Mouse (Mus musculus) heart, postnatal 14 days (tissue): ENCODE results near the gene Id3. TPM values are rescaled to one million over a fixed set of nuclear protein-coding genes. Genes with fewer than 3 reads are reported as not detected.
"Not testable (repeated sequence)": the region's sequence is repeated elsewhere in the genome, so short reads cannot be mapped to it uniquely, and the experiment has no call there.

Experiments used
- DNase-seq, 2 experiments: peaks; one replicate each; pipeline ENCODE4 v3.0.0; 2021 to 2022
- intact Hi-C: fragments of 180-260 bp; cut with DNase I; formaldehyde crosslinking; loops from one replicate; pipeline ENCODE4 v1.15.1; 2025
- long read RNA-seq, 2 experiments: library from polyadenylated mRNA; stranded (forward); transcript quantifications; one replicate each; pipeline ENCODE4 v2.0.0; 2021
- total RNA-seq, 2 experiments: library from RNA; stranded (reverse); gene quantifications; 2 replicates each; pipeline ENCODE4 v1.2.3; 2021

Id3 gene
- total RNA-seq = 10 to 100 TPM; 85.4 to 93.7 TPM
- long read RNA-seq, experiment 1, transcript Id3-201 (3 exons, 1,278 nt) = major isoform, 151 of 157 reads
- long read RNA-seq, experiment 1, partial matches to known transcripts = 0 of 157 reads
- long read RNA-seq, experiment 1, other reads (novel, unspliced or antisense) = 3 of 157 reads
- long read RNA-seq, experiment 2, transcript Id3-201 (3 exons, 1,278 nt) = major isoform, 97 of 98 reads
- long read RNA-seq, experiment 2, partial matches to known transcripts = 0 of 98 reads
- long read RNA-seq, experiment 2, other reads (novel, unspliced or antisense) = 1 of 98 reads

DNA sequence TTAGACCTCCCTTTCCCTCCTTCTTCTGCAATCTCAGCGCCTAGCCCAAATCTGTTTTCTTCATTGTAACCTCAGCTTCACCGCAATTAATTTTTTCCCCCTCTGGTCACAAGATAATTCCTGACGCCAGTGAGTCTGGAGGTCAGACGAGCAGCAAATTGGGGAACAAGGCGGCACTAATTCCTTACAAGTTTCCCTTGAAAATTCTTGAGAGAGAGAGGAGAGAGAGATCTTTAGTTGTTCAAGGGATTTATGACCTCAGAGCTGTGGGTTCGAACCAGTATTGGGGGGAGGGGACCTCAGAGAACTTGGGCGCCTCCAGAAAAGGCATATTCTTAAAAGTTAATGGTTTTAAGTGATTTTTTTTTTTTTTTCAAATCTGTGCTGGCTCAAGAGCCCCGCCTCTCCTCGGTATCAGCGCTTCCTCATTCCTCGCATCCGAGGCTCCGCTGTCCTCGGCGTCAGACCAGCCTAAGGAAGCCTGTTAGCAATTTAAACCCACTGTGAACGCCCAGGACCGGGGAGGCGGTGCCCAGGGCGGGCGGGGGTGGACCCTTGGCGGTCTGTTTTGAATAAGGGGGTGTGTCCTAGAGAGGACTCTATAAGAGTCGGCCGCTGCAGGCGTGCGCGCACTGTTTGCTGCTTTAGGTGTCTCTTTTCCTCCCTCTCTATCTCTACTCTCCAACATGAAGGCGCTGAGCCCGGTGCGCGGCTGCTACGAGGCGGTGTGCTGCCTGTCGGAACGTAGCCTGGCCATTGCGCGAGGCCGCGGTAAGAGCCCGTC is at the start of gene Id3:
Id3 (plus strand) TSS at position 305 of the 784 bp plus-strand sequence.
- DNase-seq = peak; percentile 94

DNA sequence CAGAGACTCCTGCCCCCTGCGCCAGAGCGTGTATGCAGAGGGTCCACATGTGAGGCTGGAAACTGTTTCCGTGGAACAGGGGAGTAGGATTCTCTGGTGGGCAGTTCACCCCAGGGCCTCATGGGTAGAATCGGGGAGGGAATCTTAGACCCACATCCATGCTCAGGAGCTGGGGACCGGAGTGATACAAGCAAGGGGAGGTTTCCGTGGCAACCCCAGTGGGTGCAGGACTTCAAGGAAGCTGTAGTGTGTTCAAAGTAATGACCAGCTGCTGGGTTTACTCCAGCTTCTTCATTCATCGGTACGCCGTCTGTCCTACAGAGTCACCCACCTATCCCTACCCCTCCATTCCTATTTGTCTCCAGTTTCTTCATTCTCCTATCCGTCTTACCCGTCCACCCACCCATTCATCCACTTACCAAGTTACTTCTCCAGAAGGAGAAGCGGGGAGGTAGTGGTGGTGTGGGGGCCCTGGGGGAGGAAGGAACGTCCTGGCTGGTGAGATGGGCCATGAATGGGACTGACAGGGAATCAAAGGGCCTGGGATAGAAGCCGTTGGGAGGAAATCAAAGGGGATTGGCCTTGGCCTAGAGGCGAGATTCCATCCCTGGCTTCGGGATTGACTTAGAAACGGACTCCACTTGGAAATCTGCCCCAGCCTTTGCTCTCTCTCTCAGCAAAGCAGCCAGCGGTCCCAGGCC is 48.6 kb upstream of the Id3 start:
- intact Hi-C loops = no loop called here
- peak in 1 of 2 experiments; percentile 40 for DNase-seq

More for the DNA sequence above, at the start of gene Id3:
- intact Hi-C loops = no loop called here

GRCm38 (mm10) chr4:136095490-136096105 is 47.7 kb upstream of the Id3 start:
- intact Hi-C loops = no loop called here
- no peak for DNase-seq

- intact Hi-C loops = no loop called here
- no peak for DNase-seq
Observed at GRCm38 (mm10) chr4:136096446-136097113, 46.7 kb upstream of the Id3 start.

- intact Hi-C loops = no loop called here
- DNase-seq = no peak
Observed at GRCm38 (mm10) chr4:136098446-136098845, 44.9 kb upstream of the Id3 start.

GRCm38 (mm10) chr4:136100396-136101070 is 42.8 kb upstream of the Id3 start:
- intact Hi-C loops = no loop called here
- no peak for DNase-seq

- intact Hi-C loops = not testable (repeated sequence)
Observed at GRCm38 (mm10) chr4:136101753-136102152, 41.5 kb upstream of the Id3 start.

GRCm38 (mm10) chr4:136104590-136105337 is 38.5 kb upstream of the Id3 start:
- intact Hi-C loops = no loop called here
- peak; percentile 49 to 53 for DNase-seq

More at GRCm38 (mm10) chr4:136101753-136102152, 41.5 kb upstream of the Id3 start:
- not testable (repeated sequence) for DNase-seq

- DNase-seq = no peak
- intact Hi-C loops = no loop called here
Observed at GRCm38 (mm10) chr4:136106880-136107301, 36.4 kb upstream of the Id3 start.

- DNase-seq = no peak
- intact Hi-C loops = no loop called here
Observed at GRCm38 (mm10) chr4:136109153-136109552, 34.1 kb upstream of the Id3 start.

DNA sequence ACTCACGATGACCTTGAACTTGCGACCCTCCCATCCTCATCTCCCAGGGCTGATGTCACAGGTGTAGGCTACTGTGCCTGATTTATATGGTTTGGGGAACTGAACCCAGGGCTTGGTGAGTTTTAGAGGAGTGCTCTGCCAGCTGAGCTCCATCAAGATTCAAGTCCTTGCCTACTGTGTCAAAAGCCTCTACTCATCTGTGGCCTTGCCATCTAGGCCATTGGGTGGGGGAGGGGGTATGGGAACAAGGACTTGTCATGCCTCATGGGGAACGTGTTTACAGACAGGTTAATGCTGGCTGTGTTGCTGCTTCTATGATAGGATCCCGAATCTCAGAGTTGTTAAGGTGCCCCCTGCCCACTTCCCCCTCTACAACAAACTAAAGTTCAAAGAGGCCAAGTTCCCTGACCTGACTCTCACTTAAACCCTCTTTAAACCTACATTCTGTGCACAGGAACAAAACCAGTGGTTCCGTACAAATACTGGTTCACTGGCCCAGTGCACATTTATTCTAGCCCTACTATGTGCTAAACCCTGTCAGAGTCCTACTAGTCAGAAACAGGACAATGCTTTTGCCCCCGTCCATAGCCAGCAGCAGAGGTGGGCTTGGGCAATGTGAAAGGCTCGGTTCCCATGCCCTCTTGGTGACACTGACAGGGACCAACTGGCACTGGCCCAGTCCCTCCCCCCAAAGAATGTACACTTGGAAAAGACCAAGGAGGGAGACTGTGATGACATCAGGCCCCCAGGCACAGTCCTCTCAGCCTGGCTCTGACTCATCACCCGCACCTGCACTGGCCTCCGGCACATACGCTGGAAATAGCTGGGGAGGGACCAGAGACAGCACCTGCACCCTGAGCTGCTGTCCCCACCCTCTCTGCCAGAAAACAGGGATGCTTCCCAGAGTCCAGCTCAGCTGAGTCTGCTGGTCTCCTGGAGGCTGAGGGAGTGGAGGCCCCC is 33.1 kb upstream of the Id3 start:
- DNase-seq = no peak
- intact Hi-C loops = no loop called here

- intact Hi-C loops = no loop called here
Observed at GRCm38 (mm10) chr4:136112344-136112743, 31.0 kb upstream of the Id3 start.

DNA sequence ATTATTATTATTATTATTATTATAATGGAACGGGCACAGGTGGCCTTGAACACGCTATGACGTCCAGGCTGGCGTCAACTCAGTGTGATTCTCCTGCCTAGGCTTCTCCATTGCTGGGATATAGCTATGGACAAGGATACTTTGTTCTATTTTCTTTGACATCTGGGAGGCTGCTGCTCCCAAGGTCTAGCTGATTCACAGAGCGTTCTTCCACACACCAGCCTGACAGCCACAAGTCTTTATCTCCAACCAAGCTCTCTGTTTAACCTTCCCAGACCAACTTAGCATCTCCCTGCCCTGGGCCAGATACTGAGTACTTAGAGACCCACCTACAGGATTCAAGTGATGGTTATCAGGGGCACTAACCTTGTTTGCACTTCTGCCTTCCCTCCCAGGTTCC is 28.6 kb upstream of the Id3 start:
- no peak for DNase-seq
- intact Hi-C loops = no loop called here

More at GRCm38 (mm10) chr4:136112344-136112743, 31.0 kb upstream of the Id3 start:
- DNase-seq = no peak

GRCm38 (mm10) chr4:136117022-136117421 is 26.3 kb upstream of the Id3 start:
- DNase-seq = peak; percentile 66 to 72
- intact Hi-C loops = no loop called here

- intact Hi-C loops = no loop called here
- peak in 1 of 2 experiments; percentile 27 for DNase-seq
Observed at GRCm38 (mm10) chr4:136120041-136120440, 23.3 kb upstream of the Id3 start.

GRCm38 (mm10) chr4:136121158-136121557 is 22.1 kb upstream of the Id3 start:
- no peak for DNase-seq
- intact Hi-C loops = no loop called here

GRCm38 (mm10) chr4:136121844-136122468 is 21.3 kb upstream of the Id3 start:
- intact Hi-C loops = no loop called here
- no peak for DNase-seq
